Mouse (Mus musculus) embryo, embryonic 11.5 days (tissue): ENCODE measurements at regions not wholly inside any gene's neighbourhood (a gene's known extent, or its start where the extent isn't known, plus 50 kb on each side); places are given as distances from the start of the nearest gene placed in this dataset.
A peak's percentile ranks its signal among the peaks of the same experiment; 100 is the strongest.
"Not testable (repeated sequence)": the region's sequence is repeated elsewhere in the genome, so short reads cannot be mapped to it uniquely, and the experiment has no call there.

Experiments
- DNase-seq: peaks from one replicate; pipeline ENCODE4 v3.0.0-alpha.2; 2012; ENCODE audit warnings: low read depth, low spot score

DNA sequence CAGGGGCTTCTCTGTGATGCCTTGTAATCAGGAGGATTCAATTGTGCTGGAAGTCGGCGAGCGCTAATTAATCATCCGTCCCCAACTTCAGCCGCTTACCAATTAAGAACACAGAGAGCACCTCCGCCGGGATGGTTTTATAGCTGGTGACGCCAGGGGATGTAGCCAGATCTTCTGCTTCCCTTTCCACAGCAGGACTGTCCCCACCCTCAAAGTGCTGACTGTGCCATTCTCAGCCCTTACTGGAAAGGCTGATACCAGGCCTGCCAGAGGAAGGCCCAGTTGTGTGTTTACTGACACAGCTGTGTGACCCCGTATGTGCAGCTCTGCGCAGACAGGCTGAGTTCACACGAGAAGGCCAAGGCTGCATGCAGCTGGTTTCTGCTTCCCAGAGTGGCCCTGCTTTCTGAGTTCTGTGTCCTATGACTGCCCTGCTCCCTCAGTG, 59.9 kb upstream of the Bend4 start:
- no peak for DNase-seq

DNA sequence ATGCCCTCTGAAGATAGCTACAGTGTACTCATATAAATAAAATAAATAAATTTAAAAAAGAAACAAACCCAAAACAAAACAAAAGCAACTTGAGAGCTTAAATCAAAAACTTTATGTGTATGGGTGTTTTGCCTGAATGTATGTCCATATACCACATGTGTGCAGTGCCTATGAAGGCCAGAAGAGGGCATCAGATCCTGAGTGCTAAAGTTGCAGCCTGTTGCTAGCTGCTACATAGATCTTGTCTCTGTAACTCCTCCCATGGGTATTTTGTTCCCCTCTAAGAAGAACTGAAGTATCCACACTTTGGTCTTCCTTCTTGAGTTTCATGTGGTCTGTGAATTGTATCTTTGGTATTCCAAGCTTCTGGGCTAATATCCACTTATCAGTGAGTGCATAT, 62.6 kb upstream of the Bend4 start:
- not testable (repeated sequence) for DNase-seq

DNA sequence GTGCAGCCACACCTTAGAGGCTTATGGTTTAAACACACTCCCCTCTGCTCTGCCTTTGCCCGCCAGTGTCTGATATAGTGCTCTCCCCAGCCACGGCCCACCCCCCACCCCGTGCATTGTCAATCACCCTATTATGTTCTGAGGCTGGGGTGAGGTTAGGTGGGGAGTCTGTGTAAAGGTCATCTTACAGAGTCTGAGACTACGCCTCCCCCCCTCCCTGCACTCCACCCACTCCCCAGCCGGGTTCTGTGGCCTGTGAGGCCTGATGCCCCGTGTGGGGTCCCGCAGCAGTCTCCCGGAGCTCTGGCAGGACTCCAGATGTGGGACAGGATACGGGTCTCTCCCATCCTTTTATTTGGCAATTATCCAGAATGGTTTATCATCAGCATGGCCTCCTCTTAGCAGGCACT, 64.8 kb upstream of the Bend4 start:
- no peak for DNase-seq

DNA sequence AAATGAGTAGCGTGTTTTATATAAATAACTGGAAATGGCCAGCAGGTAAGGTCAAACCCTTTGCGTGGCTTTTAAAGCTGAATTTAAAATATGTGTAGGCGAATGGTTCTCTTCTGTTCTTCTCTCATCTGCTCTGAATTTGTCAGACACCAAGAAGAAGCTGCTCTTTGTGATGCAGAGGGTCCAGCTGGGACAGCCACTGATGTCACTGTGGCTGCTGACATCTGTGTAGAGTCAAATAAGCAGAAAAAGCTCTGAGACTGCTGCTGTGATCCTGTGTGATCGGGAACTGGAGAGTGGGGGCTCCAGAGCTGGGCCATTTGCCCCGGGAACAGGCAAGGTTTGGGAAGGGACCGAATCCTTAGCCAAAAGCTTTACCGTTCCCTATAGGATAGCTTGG, 68.6 kb upstream of the Bend4 start:
- no peak for DNase-seq

DNA sequence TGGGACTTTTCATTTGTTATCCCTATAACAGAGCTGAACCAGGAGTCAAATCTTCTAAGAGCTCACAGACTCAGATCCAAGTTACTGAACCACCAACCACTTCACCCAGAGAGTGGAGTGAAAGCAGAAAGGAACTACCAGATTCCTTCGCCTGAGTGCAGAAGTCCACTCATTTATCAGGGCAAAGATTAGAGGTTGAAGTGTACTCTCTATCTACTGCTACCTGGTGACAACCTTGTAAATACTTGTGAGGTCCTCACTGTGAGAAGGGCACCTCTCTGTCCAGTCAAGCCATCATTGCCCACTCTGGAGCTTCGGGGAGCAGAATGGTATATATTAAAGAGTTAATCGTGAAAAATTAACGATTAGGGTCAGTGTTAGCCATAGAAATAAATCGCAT, 87.4 kb upstream of the Shisa3 start:
- no peak for DNase-seq

DNA sequence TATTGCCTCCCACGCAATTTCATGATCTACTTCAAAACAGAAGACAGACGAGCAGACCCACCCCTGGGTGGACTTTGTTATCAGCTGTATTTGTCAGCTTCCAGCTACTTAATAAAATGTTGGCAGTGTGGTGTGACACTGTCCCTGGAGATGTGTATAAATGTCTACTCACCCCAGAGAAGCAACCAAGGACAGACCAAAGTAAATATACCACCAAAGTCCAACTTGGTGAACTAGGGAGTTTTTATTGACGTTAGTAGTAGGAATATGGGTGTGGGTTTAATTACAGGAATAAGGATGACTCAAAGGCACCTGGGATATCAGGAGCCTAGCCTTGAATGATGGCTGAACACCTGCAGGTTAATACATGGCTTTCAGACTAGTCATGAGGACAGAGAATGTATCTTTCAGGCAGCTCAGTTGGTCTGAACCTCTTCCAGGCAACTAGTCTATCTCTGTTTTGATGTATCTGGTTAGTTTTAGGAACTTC, 86.2 kb upstream of the Shisa3 start:
- no peak for DNase-seq

DNA sequence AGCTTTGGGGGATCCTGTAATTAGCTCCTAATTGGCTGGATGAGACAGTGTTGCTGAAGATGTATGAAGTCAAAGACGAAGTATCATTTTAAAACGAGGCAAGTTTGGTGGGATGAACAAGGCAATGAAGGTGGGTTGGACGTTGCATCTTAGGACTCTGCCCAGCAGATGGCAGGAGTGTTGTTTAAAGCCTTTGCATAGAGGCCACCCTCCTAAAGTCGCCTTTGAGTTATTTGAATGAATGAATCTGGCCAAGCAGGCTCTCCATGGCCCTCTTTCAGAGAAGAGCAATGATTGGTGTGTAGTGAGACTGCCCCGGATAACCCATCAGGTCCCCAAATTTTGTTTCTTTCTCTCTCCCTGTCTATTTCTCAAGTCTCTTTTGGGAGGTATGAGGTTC, 77.5 kb upstream of the Shisa3 start:
- DNase-seq = no peak

DNA sequence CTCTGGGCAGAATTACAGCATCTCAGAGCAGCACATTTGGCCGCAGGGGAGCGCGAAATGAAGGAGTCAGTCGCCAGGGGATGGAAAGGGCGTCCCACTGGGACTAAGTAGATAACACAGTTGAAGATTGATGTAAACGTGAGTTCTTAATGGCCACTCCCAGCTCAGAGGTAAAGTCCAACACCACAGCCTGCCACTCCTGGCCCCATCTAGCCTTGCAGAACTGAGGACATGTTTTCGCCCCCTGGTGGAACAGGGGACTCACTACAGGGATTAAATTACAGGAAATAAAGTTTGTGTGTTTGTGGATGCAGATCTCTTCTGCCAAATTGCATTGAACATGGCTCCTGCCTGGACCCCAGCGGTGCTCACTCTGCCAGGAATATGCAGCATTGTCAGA, 76.7 kb upstream of the Shisa3 start:
- DNase-seq = no peak

DNA sequence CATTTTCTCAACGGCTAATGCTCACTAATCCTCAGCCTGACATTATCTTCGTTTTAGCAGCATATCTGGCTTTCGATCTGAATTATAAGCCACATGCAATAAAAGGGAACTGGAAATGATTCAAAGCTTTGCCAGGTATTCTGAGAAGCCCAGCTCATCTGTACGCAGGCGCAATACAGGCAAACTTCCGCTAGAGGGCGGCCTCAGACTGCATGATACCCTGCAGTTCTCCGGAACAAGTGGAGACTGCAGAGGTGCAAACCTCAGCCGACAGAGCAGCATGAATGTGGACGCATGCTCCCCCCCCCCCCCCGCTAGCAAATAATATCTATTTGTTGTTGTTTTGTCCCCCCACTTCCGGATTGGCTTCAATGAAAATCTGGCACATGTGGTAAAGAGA, 75.3 kb upstream of the Shisa3 start:
- DNase-seq = peak; percentile 77

DNA sequence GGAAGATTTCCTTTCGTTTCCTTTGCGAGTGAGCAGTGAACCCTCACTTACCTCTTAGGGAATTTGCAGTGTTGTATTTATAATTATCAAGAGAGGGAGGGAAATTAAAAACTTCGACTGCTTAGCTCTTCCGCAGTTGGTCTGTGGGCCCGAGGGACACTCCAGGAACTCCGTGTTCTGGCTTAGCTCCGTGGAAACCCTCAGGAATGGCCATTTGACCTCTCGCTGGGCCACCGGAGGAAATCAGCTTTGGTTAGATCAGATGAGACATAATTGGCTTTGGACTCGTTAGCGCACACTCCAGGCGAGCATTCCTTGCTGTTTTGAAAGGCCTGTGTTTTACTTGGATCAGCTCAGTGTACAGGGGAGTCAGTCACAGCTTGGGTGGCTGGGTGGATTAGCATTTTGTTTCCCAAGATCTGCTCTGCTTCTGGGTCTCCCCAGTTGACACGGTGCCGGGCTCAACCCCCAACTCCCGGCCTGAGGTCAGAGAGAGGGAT, 74.9 kb upstream of the Shisa3 start:
- DNase-seq = no peak

DNA sequence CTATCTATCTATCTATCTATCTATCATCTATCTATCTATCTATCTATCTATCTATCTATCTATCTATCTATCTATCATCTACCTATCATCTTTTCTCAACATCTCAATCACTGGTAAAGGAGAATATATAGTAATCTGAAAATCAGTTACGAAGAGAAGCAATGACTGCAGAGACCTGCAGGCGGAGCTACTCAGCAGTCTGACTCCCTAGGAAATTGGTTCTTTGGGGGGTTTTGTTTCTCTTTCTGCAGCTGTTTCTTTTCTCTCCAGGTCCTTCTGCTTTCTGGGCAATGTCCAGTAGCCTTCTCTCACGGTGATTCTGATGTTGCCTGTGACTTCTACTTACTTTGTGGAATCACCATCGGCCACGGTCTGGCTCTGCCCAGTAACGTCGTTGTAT, 73.6 kb upstream of the Shisa3 start:
- DNase-seq = no peak

DNA sequence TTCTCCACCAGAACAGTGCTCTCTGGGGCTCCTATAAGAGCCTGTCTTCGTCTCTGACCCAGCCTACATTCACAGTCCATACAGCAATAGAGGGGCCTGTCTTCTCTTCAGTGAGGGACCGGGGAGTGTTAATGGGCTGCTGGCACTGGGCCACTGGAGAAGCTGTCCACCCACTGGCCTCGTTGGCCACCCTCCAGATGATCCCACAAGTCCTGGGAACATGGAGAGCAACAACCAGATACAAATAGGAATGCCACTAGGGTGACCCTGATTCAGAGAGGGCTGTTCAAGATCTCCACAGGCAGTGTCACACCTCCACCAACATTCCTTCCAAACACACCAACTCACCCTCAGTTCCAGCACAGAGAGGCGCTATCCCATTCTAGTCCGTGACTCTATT, 69.7 kb upstream of the Shisa3 start:
- DNase-seq = no peak

DNA sequence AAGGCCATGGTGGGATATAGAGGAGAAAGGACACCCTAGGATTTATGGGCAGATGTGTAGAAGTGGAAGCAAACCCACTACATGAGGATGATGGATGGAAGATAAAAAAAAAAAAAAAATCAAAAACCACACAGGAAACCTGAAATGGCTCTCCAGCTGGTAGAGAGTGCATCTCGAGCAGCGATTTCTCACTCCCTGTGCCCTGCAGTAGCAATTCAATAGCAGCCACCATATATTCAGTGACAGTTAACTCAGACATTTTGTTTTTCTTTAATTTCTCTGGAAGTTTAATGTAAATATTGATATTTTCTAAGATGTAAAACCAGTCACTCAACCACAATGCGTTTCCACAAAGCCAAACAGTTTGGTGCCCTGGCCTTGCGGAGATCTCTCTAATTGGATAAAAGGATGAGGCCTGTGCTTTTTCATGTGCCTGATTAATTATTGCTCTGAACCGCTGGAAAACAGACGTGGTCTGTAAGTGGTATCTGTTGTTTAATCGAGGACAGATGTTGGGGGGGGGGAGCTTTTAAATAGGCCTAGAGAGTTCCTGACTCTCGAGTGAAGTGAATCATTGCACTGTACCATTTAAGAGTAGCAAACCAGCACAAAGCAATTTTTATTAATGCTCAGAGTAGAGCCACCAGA, 68.0 kb upstream of the Shisa3 start:
- DNase-seq = no peak

DNA sequence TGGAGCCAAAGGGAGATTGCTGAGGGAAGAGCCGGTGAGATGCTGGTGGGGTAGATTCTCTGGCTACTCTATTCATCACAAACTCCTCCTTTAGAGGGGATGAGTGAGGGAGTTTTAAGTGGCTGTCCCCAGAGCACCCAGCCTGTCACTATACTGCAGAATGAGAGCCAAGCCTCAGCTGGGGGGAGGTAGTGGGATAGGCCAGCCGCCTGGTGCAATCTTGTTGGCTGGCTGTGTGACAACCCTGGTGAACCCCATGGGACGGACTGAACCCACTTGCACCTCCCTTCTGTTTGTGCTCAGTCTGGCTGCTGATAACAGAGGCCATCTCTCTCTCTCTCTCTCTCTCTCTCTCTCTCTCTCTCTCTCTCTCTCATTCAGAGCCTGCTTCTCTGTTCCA, 65.8 kb upstream of the Shisa3 start:
- DNase-seq = no peak

DNA sequence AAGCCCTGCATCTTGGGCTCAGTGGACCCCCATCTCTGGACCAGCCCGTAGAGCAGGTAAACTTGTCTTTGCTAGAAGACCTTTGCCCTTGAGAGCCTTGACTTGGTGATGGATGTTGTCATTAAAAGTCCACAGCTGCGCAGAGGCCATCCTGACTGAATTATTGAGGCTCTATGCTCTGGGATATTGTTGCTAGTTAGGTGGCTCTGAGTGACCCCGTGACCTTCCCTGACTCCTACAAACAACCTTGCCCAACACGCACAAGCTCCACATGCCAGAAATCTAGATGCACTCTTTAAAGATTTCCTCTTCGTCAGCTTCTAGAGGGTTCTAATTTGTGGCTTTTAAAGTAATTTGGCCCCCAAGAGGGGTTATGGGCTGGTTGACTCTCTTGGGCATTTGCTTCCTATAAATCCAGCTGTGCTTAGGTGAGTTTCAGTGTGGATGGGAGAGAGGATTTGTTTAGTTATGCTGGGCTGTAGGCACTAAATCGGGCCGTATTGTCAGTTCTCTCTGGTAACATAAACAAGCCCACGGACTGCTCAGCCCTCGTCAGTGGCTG, 63.6 kb upstream of the Shisa3 start:
- no peak for DNase-seq

DNA sequence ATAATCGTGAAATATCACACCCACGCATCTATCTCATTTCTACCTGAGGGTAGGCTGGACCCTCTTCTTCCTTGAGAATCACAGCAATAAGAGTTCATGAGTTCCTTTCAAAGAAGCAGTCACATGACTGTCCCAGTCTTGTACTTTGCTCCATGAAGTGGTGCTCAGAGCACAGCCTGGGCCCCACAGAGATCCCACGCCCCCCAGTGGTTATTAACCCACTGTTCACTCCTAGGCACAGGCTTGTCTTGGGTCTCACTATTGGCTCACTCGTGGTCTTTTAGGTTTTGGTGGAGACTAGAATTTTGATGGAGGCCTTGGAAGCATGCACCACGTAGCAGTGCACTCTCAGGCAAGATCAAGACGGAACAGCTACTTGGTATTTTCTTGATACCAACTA, 57.4 kb upstream of the Shisa3 start:
- no peak for DNase-seq

DNA sequence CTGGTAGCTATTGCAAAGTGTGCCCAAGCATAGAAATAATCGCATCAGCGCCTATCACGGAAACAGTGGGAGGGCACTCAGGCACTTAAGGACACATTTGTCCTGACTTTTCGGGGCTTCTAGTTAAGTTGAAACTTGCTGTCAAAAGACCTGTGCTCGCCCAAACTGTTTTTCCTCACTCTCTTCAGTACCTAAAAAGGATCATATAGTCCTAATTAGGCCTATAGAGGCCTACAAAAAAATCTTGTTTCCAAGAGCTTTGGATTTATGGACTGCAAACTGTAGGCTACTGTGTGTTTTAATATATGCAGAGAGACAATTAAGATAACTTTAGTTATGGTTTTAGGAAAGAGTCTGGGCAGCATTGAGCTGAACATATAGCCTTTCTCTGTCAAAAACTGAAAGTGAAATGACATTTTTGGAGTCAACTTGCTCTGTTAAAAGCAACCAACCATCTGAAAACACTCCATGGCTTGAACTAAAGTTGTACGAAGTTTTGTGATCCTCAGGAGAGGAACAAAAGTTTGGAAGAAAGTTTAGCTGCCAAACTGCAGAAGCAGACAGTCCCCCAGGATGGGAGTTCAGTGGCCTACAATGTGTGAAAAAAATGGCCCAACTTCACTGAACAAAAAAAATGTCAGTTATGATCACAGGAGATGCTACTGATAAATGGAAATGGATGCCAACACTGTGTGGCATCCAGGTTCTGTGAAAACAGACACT, 55.9 kb upstream of the Shisa3 start:
- DNase-seq = no peak

DNA sequence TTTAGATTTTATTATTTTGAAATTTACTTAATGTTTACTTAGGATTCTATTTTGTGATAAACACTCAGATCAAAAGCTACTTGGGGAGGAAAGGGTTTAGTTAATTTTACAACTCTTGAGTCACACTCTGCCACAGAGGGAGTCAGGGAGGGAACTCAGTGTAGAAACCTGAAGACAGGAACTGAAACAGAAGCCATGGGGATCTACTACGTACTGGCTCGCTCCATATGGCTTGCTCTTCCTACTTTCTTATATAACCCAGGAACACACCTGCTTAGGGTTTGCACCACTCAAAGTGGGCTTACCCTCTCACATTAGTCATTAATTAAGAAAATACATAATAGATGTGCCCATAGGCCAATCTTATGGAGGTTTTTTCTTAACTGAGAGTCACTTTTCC, 54.8 kb upstream of the Shisa3 start:
- no peak for DNase-seq
